Mouse (Mus musculus): Measurements from ENCODE around the gene Nln.

- no peak for TF ChIP-seq CTCF (IDR thresholded peaks at IDR 0.05; ENCODE audit: low read depth, low read length)
- no peak for TF ChIP-seq POLR2A (IDR thresholded peaks at IDR 0.05; ENCODE audit: borderline replicate concordance, low read depth, low read length)
Observed at GRCm38 (mm10) chr13:103973977-103974376, 135.4 kb downstream of the Nln start.

All from bone marrow macrophage, adult 2 months (primary cell).